Mouse (Mus musculus) heart, adult 9 months (tissue): ENCODE measurements at regions not wholly inside any gene's neighbourhood (a gene's known extent, or its start where the extent isn't known, plus 50 kb on each side); places are given as distances from the start of the nearest gene placed in this dataset.
A peak's percentile ranks its signal among the peaks of the same experiment; 100 is the strongest.

Experiments used
- DNase-seq, 2 experiments: peaks; one replicate each; pipeline ENCODE4 v3.0.0; 2022; ENCODE audit warnings: low spot score in 2 of 2

DNA sequence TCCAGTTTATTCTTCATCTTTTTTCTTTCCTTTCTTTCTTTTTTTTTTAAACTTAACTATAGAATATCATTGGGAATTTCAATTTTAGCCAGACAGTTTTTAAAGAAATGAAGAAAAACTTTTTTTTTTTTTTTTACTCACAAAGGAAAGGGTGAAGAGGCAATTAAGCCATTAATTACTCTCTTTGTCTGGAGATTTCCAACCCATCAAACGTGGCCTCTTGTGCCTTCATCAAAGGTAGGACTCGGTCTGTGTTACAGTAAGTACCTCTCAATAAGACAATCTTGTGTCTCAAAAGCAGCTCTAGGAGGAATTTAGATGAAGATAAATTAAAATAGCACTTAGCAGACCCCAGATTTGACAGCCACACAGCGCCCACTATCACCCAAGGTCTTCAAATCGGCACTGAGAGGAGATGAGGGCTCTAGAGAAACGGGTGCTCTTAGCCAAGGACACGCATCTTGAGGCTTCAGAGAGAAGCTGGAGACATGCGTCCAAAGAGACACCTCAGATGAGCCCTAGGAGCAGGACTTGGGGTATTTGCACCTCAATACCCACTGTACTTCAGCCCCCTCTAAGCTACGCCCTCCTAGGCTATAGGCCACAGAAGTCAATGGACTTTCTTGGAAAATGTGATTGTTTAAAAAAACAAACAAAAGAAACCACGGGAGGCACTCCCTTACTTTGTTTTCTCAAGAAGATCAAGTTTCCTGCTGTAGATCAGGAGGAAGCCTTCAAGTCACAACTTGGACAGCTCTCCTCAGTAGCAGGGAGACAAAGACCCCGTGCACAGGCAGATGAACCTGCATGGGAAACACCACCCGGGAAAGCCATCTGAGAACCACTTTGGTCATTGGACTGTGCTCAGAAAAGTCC is 176.8 kb upstream of the Spred2 start:
- no peak for DNase-seq

DNA sequence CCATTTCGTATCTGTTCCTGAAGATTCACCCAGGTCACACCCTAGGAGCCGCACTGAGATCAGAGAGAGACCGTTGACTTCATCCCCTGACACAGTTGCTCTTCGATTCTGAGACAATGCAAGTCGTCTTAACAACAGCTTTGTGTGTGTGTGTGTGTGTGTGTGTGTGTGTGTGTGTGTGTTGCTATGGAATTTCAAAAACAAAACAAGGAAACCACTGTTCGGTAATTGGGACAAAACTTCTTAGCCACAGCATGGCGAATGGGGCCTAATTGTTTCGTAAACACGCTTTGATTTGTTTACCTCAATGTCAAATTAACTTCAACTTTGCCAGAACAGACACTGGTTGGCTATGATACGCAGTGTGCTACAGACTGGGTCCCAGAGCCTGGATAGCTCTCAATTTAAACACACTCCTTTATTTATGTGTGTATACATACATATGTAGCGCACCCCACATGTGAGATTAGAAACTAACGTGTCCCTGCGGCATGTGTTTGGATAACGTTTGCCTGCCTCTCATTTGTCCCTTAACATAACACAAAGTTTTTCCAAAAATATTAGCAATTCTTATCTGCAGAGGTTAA is 176.1 kb upstream of the Spred2 start:
- no peak for DNase-seq

DNA sequence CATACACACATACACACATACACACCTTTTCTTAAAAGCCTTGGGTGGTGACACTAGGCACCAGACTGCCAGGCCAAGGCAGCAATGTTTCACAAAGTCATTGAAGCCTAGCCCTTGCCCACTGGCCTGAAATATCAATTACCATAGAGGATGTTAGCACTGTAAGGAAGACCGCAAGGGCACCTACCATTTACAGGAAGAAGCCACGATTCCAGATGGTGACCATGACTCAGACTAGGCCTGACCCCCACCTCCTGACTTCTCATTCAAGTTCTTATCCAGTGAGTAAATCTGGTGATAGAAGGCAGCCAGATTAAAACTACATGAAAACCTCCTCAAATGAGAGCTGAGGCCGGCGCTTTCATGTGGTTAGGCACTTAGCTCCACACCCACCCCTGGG is 165.3 kb upstream of the Spred2 start:
- no peak for DNase-seq

DNA sequence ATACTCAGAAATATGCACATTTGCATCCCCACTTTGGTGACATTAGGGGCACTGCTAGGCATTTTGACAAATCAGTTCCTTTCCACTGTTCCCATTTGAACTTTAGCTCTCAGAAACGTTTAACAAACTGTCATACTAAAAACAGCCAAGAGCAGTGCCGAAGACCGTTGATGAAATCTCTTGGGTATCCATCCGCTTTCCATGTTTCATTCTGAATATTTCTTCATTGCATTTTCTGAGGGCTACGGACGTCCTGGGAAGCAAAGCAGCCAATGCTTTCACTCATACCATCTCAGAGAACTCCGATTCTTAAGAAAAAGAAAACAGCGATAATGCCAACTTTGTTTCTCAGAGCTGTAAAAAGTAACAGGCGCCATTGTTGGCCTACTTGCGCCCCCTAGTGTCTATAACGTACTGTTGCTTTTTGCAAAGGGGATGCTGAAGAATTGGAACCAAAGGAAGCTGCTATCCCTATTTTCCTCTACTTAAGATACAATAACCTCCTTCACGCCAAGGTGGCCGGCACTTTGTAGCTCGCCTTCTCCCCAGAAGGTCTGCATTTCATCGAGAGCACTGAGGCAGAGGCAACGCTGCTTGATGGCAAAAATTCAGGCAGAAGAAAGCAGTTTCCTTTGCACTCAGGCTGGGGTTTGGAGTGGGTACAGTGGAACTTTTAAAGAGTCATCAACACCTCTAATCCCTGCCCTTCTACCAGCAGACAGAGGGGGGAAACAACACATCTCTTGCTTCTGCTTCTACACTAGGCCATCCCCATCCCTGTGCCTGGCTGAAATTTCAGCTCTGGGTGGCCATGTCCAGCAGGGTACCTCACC is 163.1 kb upstream of the Spred2 start:
- DNase-seq = peak; percentile 54 to 71

DNA sequence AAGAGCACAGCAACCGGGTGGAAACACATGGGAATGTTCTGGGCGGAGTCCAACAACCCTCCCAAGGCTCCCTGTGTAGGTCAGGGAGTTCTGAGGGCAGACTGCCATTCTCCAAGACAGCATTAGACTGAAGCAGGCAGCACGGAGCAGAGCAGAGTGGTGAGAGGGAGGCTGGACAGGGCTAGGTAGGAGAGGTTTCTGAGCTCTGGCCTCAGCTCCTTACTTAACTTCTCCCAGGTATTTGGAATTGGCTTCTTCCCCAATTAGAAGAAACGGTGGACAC is 162.5 kb upstream of the Spred2 start:
- DNase-seq = no peak

DNA sequence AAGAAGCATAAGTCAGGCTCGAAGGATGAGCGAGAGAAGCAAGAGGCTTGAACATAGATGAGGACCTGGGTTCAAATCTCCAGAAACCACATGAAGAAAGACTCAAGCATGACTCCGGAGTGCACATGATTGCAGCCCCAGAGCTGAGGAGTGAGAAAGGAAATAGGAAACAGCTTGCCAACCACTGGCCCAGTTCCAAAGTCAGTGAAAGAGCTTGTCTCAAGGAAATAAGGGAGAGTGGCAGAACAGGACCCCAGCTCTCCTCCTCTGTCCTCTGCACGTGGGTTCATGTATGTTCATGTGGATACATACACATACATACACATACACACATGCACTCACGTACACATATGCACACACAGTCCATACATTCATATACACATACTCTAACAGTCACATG is 156.9 kb upstream of the Spred2 start:
- DNase-seq = no peak

DNA sequence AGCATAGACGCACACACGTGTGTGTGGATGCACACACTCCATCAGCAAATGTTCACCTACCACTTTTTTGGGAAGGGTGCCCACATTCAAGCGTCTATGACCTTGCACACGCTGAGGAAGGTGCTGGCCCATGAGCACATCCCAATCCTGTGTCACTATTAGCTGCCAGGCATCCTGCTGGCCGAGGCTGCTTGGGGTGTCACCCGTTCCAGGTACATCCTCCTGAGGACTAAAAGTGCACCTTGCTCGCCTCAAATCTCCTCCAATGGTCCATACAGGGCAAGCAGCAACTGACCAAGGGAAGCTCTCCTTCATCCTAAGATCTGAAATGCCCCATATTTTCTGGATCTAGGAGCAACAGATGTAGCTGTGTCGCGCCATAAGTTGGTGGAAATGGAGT is 156.3 kb upstream of the Spred2 start:
- no peak for DNase-seq

DNA sequence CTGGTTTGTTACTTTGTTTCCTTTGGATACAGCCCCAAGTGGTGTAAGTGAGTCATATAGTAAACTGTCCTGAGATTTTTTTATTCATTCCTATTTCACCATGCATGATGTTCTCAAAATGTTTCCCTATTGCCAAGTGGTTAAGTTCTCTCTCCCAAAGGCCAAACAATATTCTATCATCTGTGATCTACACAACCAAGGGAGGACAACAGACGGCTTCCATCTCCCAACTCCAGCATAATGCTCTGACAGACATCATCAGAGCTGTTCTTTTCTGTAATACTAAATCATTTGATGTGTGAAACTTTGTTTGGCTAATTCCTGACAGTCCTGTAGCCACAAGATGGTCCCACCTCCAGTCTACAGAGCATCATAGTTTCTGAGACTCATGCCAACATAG is 155.2 kb upstream of the Spred2 start:
- DNase-seq = no peak

DNA sequence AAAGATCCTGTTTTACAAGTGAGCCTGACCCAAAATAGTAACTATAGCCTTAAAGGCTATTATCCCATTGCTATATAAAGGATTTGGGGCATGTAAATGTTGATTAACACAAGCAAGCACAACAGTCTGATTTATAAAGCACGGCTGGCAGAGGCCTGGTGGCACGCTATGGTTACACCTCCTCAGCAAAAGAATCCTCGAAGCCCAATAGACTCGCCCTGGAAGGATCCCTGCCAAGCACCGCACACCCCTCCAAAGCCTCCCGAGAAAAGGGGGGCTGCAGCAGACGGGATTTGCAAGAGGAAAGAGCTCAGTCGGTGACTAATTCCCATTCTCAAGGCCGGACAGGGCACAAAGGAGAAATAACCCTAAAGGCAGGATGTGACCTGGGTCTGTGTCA is 150.2 kb upstream of the Spred2 start:
- DNase-seq = no peak

DNA sequence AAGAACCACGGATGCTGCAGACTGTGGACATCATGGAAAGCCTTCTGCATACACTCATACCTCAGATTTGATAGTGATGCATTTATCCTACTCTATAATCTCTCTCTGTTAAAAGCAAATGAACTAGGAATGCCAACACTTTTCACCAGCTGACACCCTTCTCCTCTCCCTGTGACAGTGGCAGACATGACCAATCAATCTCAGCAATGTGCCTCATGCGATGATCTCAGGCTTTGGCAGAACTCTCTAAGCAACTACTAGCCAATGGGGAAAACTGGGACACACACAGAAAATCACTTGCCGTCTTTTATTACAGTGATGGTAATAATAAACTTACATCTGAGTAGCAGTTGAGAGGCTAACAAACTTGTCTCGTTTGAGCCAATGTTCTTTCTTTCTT is 148.4 kb upstream of the Spred2 start:
- DNase-seq = no peak

DNA sequence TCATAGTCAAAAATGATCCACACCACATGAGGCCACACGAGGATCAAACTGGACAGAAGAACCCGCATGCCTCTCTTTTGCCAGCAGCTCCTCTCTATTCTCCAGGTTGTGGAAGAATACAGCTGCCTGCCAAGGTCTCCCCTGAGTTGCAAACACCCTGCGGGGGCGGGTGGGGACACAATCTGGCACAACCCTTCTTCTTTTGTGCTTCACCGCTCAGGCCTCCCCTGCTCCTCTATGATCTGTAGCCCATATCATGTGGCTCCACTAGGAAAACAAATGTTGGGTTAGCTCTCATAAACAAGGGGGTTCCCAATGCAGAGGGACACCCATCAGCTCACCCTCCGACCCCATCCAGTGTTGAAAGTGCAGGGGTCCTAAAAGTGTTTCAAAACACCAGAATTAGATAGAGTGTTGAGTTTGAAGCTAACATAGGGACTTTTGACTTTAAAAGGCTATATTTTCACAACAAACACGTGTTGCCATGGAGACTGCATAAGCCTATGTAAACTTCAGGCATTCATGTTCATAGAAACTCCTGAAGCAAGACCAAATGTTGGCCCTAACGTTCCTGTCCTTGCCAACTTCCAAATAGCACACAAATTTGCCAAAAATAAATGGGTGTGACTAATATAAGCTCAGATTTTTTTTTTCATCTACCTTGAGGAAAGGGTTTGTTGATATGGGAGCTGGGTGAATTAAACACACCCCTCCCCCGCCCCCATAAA is 147.5 kb upstream of the Spred2 start:
- no peak for DNase-seq

DNA sequence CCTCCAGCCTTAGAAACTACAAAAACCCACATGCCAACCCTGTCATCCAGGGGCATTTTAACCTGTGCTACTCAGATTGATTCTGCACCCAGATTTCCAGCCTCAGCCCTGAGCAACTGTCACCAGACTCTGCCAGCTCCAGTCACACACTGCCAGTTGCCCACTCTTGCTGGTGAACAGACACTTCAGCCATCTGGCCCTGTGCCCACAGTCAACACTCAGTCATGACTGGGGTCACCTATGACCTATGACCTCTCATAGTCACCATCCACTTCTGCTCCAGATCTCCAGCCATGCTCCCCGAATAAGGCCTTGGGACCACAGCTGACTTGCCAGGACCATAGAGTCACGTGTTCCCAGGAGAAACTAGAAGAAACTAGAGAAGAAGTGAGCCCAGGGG is 146.0 kb upstream of the Spred2 start:
- DNase-seq = no peak

DNA sequence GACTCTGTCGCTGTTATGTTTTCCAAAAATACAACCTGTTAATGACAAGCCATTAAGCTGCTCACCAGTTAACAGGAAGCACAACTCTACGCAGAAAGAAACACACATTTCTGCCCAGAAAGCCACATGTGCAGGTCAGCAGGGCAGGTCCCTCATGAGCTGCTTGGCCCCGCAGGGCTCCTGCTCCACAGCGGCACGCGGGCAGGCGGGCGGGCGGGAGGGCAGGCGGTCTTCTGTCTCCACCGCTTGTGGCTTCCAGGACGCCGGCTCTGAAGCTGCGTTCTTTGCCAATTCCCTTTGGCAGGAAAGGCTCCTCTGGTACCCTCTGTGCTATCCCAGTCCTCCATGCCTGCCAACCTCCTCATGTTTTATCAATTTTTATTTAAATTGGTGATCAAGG is 139.1 kb upstream of the Spred2 start:
- DNase-seq = no peak

DNA sequence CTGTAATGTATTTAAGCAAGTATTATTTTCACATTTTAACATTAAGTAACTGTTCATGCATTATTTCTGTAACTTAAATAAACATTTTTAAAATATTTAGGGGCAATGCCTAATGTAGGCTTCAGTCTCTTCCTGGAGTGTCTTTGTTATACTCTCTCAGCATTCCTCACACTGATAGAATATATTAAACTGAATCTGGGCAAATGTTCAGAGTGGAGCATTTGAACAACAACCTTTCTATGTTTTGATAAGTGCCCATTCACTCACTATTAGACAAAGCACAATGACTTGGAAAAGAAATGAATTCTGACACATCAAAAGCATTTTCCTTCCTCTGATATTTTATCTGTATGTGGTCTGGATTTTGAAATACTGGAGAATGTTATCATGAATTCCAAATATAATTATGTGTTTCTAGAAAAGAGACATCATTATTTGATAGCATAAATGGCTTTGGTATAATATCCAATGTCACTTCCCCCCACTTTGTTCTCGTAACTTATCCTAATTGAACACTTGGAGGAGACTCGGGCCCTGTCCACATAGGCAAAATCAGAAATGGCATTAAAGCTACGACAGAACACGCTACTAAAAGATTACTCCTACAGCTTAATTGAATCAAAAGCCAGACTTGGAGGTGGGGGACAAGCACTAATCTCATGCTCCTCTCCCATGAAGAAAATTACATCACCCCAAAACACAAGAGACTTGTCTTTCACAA is 127.1 kb upstream of the Spred2 start:
- no peak for DNase-seq

DNA sequence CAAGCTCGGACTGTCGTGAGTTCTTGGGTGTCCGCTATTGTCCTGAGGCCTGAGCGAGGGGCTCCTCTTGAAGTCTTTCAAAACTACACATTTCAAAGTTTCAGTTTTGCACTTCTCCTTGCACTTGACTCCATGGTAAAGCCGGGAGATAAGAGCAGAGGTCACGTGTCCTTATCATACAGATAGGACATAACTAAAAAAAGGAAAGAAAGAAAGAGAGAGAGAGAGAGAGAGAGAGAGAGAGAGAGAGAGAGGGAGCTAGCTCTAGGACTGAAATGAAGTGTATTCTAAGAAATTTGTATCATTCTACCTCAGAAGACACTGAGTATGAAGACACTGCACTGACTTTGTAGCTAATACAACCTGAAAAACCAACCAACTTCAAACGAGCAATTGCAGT is 114.8 kb upstream of the Spred2 start:
- no peak for DNase-seq

DNA sequence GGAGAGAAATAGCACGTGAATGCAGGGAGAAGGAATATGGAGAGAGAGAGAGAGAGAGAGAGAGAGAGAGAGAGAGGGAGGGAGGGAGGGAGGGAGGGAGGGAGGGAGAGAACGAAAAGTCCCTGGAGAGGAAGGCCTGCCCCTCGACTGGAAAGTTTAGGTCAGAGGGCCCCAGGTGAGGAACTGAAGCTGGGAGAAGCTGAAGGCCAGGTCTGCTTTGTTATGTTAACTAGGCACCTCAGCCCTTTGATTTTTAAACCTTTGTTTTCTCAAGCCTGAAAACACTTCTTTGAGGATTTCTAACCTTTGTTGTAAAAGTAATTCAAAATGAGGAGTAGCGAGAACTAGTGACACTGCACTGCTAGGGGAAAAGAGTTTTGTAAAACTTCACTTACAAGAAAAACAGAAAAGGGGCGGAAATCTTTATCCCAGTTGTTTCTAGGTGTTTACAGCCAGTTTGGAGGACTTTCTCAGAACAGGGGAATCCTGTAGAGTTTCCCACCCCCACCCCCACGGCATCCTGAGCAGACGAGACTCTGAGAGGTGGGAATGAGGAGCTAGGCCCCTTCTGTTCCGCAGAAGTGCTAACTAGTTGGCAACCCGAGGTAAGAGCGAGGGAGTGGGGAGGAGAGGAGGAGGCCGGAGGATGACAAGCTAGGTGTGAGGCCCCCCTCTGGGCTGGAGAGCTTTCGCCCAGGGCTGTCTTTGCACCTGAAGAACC is 112.7 kb upstream of the Spred2 start:
- no peak for DNase-seq

DNA sequence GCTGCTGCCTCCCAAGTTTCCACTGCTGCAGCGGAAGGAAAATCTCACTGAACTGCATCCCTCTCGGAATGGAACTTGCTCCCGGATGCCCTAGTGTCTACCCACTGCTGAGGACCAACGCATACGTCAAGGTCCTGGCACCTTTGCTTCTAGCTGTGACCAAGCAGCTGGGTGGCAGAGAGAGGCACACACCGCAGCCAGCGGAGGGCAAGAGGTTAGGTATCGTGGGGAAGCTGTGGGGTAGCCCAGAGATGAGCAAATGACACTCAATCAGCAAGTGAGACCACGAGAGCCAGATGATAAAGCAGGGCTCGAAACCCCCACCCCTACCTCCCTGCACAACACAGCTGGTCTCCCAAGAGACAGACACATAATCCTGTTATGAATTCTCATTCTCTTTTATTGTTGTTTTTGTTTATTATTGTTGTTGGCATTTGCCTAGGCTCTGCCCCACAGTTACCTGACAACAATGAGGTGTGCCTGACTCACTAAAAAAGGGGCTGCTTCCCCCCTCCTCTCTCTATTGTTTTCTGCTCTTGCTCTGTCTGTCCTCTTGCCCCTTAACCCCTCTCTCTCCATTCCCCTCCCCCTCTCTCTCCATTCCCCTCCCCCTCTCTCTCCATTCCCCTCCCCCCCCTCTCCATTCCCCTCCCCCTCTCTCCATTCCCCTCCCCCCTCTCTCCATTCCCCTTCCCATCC is 112.0 kb upstream of the Spred2 start:
- no peak for DNase-seq

DNA sequence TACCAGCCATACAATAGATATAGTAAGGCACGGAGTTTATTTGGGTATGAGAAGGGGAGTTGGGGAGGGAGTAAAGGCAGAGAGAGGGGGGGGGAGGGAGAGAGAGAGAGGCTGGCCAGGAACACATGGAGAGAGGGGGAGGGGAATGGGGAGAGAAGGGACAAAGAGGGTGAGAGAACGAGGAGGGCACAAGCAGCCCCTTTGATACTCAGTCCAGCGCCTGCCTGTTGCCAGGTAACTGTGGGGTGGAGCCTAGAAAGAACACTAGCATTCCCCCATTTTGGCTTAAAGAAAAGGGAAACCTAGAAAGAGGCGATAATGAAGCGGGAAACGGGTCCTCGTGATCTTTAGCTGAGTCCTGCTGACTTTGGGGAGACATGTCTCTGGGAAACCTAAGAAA is 110.6 kb upstream of the Spred2 start:
- DNase-seq = no peak

DNA sequence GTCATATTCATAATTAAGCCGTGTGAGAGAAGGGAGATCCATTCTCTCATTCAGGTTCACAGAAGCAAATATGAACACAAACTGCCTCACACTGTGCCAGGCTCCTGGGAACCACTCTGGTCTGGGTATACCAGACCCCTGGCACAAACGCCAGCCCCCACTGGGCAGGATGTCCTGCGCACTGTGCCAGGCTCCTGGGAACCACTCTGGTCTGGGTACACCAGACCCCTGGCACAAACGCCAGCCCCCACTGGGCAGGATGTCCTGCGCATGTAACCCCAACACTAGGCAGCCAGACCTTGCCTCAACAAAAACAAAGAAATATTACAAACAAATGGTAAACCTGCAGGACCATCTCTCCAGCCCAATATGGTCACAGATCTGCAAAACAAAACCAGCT is 101.2 kb upstream of the Spred2 start:
- DNase-seq = no peak

DNA sequence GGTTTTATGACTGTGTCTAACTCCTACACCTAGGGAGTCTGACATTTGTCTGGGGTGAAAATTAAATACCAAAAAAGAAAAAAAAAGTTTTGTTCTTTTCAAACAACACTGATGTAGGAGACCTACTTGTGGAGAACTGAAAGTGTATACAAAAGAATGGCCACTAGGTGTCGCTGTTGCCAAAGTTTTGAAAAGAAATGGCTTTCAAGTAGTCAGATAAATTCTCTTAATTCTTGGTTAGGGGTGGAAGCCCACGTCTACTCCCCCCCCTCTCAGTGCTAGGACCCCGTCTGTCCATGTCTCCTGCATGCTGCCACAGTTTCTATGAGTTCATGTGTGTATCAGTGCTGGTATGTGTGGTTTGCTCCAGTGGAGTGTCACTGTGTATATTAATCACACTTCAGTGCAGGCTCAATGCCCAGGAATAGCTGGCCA is 100.7 kb upstream of the Spred2 start:
- DNase-seq = peak; percentile 17 to 57
